Mouse (Mus musculus): ENCODE results near the gene Mettl7a3.

DNA sequence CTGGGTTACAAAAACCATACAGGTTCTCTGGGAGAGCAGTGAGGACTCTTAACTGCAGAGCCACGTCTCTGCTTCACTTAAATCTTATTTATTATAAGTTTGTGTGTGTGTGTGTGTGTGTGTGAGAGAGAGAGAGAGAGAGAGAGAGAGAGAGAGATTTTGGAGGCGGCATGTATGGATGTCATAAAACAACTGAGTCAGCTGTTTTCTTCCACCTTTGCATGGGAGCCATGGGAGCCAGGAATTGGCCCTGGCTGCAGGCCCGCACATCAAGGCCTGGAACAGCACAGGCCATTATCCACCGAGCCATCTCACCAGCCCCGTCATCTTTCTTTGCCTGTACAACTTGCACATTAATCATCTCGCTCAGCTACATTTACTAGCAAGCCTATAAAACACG lies 32.4 kb downstream of the Mettl7a3 start:
- TF ChIP-seq CTCF (IDR thresholded peaks at IDR 0.05; ENCODE audit: low read depth, low read length) (no peak), GATA1 (IDR thresholded peaks at IDR 0.05; ENCODE audit: borderline replicate concordance, low read length) (no peak), TAL1 (conservative IDR thresholded peaks at IDR 0.05; ENCODE audit: low read depth, low read length) (no peak), POLR2AphosphoS5 (IDR thresholded peaks at IDR 0.05; ENCODE audit: insufficient replicate concordance, low read depth, low read length) (no peak), GATA2 (IDR thresholded peaks at IDR 0.05; ENCODE audit: borderline replicate concordance, low read depth, low read length) (no peak)
